Mouse (Mus musculus) cerebellum, adult (tissue): ENCODE data around the gene Cenph.
"Not testable (repeated sequence)": the region's sequence is repeated elsewhere in the genome, so short reads cannot be mapped to it uniquely, and the experiment has no call there.

Experiments used
- ATAC-seq: cut with Nextera tagmentation; 2 replicates; pipeline ENCODE4 v1.9.2; 2017; ENCODE audit warnings: mild to moderate bottlenecking, moderate library complexity, mixed read lengths; ENCODE audit not compliant: insufficient number of reproducible peaks, low FRiP score, low TSS enrichment

The Cenph gene

GRCm38 (mm10) chr13:100750799-100751198 is 24.9 kb downstream of the Cenph start:
- no peak for ATAC-seq

- ATAC-seq = no peak
Observed at GRCm38 (mm10) chr13:100748638-100749037, 27.1 kb downstream of the Cenph start.

- no peak for ATAC-seq
Observed at GRCm38 (mm10) chr13:100746090-100746489, 29.6 kb downstream of the Cenph start.

GRCm38 (mm10) chr13:100744036-100744744 is 31.5 kb downstream of the Cenph start, which contains the start of gene Mrps36:
Mrps36 (minus strand) TSS chr13:100744659.
- ATAC-seq = peak; percentile 96

- no peak for ATAC-seq
Observed at GRCm38 (mm10) chr13:100743346-100744035, 32.2 kb downstream of the Cenph start.

- ATAC-seq = no peak
Observed at GRCm38 (mm10) chr13:100742831-100743230, 32.9 kb downstream of the Cenph start.

- no peak for ATAC-seq
Observed at GRCm38 (mm10) chr13:100732756-100733155, 42.9 kb downstream of the Cenph start.

- ATAC-seq = not testable (repeated sequence)
Observed at GRCm38 (mm10) chr13:100731462-100732046, 44.1 kb downstream of the Cenph start.

GRCm38 (mm10) chr13:100730861-100731176 is 44.9 kb downstream of the Cenph start, which contains the start of gene Cdk7:
Cdk7 (minus strand) TSS chr13:100730939.
- peak; percentile 97 for ATAC-seq

- peak; percentile 77 for ATAC-seq
Observed at GRCm38 (mm10) chr13:100730153-100730860, 45.4 kb downstream of the Cenph start.

GRCm38 (mm10) chr13:100728530-100728929 is 47.2 kb downstream of the Cenph start:
- not testable (repeated sequence) for ATAC-seq

- no peak for ATAC-seq
Observed at GRCm38 (mm10) chr13:100728086-100728485, 47.6 kb downstream of the Cenph start.

GRCm38 (mm10) chr13:100725194-100725593 is 50.5 kb downstream of the Cenph start:
- ATAC-seq = no peak

GRCm38 (mm10) chr13:100724051-100724754 is 51.5 kb downstream of the Cenph start:
- ATAC-seq = no peak

GRCm38 (mm10) chr13:100721656-100722055 is 54.0 kb downstream of the Cenph start:
- ATAC-seq = no peak

GRCm38 (mm10) chr13:100715467-100715866 is 60.2 kb downstream of the Cenph start:
- no peak for ATAC-seq
